Mouse (Mus musculus) myocyte (in vitro differentiated cells): ENCODE results near the gene AC170998.1.

Experiments
- CEBPB ChIP-seq: IDR thresholded peaks from 2 replicates; pipeline ENCODE4 v1.6.1; 2011; ENCODE audit warnings: mild to moderate bottlenecking, moderate library complexity; ENCODE audit not compliant: poor library complexity, insufficient read depth, severe bottlenecking
- E2F4 ChIP-seq: IDR thresholded peaks from one replicate; pipeline ENCODE4 v1.6.1; 2011; ENCODE audit warnings: mild to moderate bottlenecking, control low read depth, moderate library complexity; ENCODE audit not compliant: insufficient read depth
- MYOD1 ChIP-seq, 3 experiments: IDR thresholded peaks; one replicate each; pipeline ENCODE4 v1.6.1; 2011; ENCODE audit warnings: control low read depth in 2 of 3, low read depth in 2 of 3, mild to moderate bottlenecking in 2 of 3, moderate library complexity in 1 of 3; ENCODE audit not compliant: insufficient read length in 2 of 3, control insufficient read depth in 1 of 3
- POLR2A ChIP-seq: IDR thresholded peaks from one replicate; pipeline ENCODE4 v1.6.1; 2011; ENCODE audit warnings: low read depth, mild to moderate bottlenecking, control low read depth, moderate library complexity; ENCODE audit not compliant: insufficient read length
- POLR2AphosphoS2 ChIP-seq: IDR thresholded peaks from one replicate; pipeline ENCODE4 v1.6.1; 2011; ENCODE audit warnings: low read depth, control low read depth; ENCODE audit not compliant: insufficient read length
- REST ChIP-seq: IDR thresholded peaks from one replicate; pipeline ENCODE4 v1.6.1; 2011; ENCODE audit warnings: mild to moderate bottlenecking, control low read depth, moderate library complexity; ENCODE audit not compliant: insufficient read depth, insufficient read length
- TCF3 ChIP-seq: IDR thresholded peaks from one replicate; pipeline ENCODE4 v1.6.1; 2011; ENCODE audit warnings: low read depth, control low read depth; ENCODE audit not compliant: insufficient read length

DNA sequence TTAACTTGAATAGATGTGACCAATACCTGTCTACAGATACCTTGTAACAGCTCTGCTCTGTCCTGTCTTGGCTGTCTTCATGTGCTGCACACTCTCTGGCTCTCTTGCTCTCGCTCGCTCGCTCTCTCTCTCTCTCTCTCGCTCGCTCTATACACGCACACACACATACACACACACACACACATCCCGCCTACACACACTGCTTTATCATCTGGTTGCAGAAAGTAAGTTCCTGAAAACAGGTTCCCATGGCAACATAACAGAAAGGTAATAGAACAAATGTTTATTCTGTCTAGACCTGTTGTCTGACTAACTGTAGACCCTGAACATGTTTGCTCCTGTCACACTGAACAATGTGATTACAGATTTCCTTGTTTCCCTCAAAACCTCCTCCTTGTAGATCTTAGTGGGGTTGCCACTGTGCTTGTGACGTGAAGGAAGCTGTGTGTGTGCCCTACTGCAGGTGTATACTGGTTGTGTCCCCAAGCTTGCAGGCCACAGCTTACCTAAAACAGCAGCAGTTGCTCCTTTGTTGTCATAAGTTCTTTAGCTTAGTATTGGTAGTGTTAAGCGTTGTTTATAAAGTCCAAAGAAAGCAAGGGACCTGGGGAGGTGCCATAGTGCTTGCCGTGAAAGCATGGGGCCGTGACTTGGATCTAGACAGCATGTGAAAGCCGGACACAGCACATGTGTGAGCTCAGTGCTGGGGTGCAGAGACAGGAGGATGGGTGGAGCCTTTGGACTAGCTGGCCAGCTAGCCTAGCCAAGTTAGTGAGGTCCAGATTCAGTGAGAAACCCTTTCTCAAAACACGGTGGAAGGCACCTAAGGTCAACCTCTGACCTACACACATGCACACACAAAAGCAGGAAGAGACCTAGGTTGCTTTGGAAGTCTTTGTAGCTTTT is 28.3 kb upstream of the AC170998.1 start:
- TF ChIP-seq POLR2A = no peak
- no peak for TF ChIP-seq REST
- no peak for TF ChIP-seq MYOD1 (IDR thresholded peaks at IDR 0.05; ENCODE audit: control insufficient read depth in 1 of 3, insufficient read length in 2 of 3, low read depth in 2 of 3)
- no peak for TF ChIP-seq TCF3
- TF ChIP-seq CEBPB = no peak
- TF ChIP-seq E2F4 = no peak
- TF ChIP-seq POLR2AphosphoS2 = no peak
